Mouse (Mus musculus) bone marrow macrophage, adult 2 months (primary cell): Measurements from ENCODE around the gene Eea1.

Source experiments
- CTCF ChIP-seq: IDR thresholded peaks from 2 replicates; pipeline ENCODE4 v1.5.1; 2012; ENCODE audit warnings: low read depth, mild to moderate bottlenecking, low read length, moderate library complexity
- POLR2A ChIP-seq: IDR thresholded peaks from 2 replicates; pipeline ENCODE4 v1.6.1; 2012; ENCODE audit warnings: mild to moderate bottlenecking, low read depth, low read length, borderline replicate concordance

DNA sequence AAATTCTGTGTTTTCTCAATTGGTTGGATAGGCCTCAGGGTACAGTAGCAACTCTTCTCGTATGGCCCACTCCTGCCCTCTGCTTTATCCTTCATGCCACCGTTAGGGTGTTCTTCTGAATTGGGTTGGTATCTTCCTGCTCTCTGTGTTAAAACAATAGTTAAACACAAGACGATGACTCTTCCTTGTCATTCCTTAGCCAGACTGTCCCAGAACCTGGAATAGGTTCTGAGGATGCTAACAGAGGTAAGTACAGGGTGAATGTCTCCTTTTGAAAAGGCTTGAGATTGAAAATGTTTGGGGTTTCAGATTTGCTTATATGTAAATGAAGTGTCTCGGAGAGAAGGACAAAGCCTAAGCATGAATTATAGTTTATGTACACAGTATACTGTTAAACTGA, 30.9 kb downstream of the Eea1 start:
- TF ChIP-seq POLR2A (no peak), CTCF (no peak)
